Mouse (Mus musculus) left cerebral cortex, postnatal 10 days (tissue): ENCODE data around the gene Cfap206. TPM values are rescaled to one million over a fixed set of nuclear protein-coding genes. Genes with fewer than 3 reads are reported as not detected.

Source experiments
- DNase-seq, 2 experiments: peaks; one replicate each; pipeline ENCODE4 v3.0.0; 2021 to 2022; ENCODE audit warnings: low spot score in 2 of 2, mixed read lengths in 1 of 2; ENCODE audit errors: extremely low spot score in 1 of 2
- intact Hi-C: fragments of 180-260 bp; cut with DNase I; formaldehyde crosslinking; loops from one replicate; pipeline ENCODE4 v1.15.1; 2025
- total RNA-seq, 2 experiments: library from RNA; stranded (reverse); gene quantifications; 2 replicates each; pipeline ENCODE4 v1.2.3; 2021

Gene Cfap206
- total RNA-seq, 2 experiments from 2014 or later, result 2.8 to 4.3 TPM

- intact Hi-C loops, result loop anchor here (5.0 kb wide), 2 partner anchors 90 to 230 kb away; partner anchors contain the start of gene Smim8
- DNase-seq, result peak; percentile 90 to 97
Observed at GRCm38 (mm10) chr4:34686874-34687567, 43.0 kb downstream of the Cfap206 start, which contains the start of gene Slc35a1. TSS of gene Slc35a1 (minus strand) at chr4:34687438.

GRCm38 (mm10) chr4:34680530-34680929 is 49.5 kb downstream of the Cfap206 start:
- intact Hi-C loops, result no loop called here
- DNase-seq, result peak in 1 of 2 experiments; percentile 51

- intact Hi-C loops, result no loop called here
- DNase-seq, result no peak
Observed at GRCm38 (mm10) chr4:34673721-34674120, 56.3 kb downstream of the Cfap206 start.

- DNase-seq, result no peak
- intact Hi-C loops, result no loop called here
Observed at GRCm38 (mm10) chr4:34667923-34668322, 62.1 kb downstream of the Cfap206 start.

- DNase-seq, result no peak
- intact Hi-C loops, result no loop called here
Observed at GRCm38 (mm10) chr4:34661927-34662326, 68.1 kb downstream of the Cfap206 start.

- intact Hi-C loops, result no loop called here
- no peak for DNase-seq
Observed at GRCm38 (mm10) chr4:34661514-34661913, 68.5 kb downstream of the Cfap206 start.

- intact Hi-C loops, result no loop called here
- no peak for DNase-seq
Observed at GRCm38 (mm10) chr4:34659012-34659411, 71.0 kb downstream of the Cfap206 start.

- DNase-seq, result no peak
- intact Hi-C loops, result no loop called here
Observed at GRCm38 (mm10) chr4:34656101-34656500, 73.9 kb downstream of the Cfap206 start.

GRCm38 (mm10) chr4:34653179-34653578 is 76.8 kb downstream of the Cfap206 start:
- no peak for DNase-seq
- intact Hi-C loops, result no loop called here

GRCm38 (mm10) chr4:34644779-34645178 is 85.2 kb downstream of the Cfap206 start:
- intact Hi-C loops, result no loop called here

GRCm38 (mm10) chr4:34640731-34641130 is 89.3 kb downstream of the Cfap206 start:
- intact Hi-C loops, result no loop called here

More at GRCm38 (mm10) chr4:34644779-34645178, 85.2 kb downstream of the Cfap206 start:
- no peak for DNase-seq

GRCm38 (mm10) chr4:34639745-34640364 is 90.2 kb downstream of the Cfap206 start:
- intact Hi-C loops, result no loop called here
- DNase-seq, result no peak

More at GRCm38 (mm10) chr4:34640731-34641130, 89.3 kb downstream of the Cfap206 start:
- DNase-seq, result no peak

Other genes with a start within 250 kb of the Cfap206 start
- gene Akirin2, start 179.3 kb downstream of the Cfap206 start, total RNA-seq, result 100 to 1,000 TPM; 112 to 114 TPM
- gene Orc3, start 115.3 kb downstream of the Cfap206 start, total RNA-seq, result 10 to 100 TPM; 43.1 to 43.7 TPM
- gene Rars2, start 115.2 kb downstream of the Cfap206 start, total RNA-seq, result 10 to 100 TPM; 26.9 to 31.4 TPM
- gene Slc35a1, start 42.8 kb downstream of the Cfap206 start, total RNA-seq, result 10 to 100 TPM; 25.6 to 26.2 TPM
- under 1 TPM; 0.36 to 0.60 TPM for gene Gm136, start 26.1 kb upstream of the Cfap206 start, total RNA-seq
- 10 to 100 TPM; 24.2 to 27.1 TPM for gene Smim8, start 48.2 kb upstream of the Cfap206 start, total RNA-seq
- 10 to 100 TPM; 26.6 to 27.2 TPM for gene Zfp292, start 152.8 kb upstream of the Cfap206 start, total RNA-seq
- not detected for gene Cga, start 163.6 kb upstream of the Cfap206 start, total RNA-seq